Mouse (Mus musculus): ENCODE data around the gene Trp53rka.

DNA sequence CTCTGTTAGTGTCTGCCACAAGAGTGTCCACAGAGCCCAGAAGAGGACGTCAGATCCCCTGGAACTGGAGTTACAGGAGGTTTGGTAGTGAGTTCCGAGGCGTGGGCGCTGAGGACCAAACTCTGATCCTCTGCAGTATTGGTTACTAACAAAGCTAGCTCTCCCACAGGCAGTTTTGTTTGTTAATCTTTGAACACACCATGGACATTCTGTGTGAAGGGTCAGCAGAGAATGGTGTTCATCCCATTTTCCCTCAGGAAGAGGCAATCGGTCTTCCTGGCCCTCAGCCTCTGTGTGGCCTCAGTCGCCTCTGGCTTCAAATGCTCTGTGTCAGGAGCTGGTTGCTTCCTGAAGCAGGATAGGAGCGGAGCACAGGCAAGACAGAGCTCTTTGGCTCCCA is 17.7 kb downstream of the Trp53rka start:
- TF ChIP-seq CTCF (IDR thresholded peaks at IDR 0.05; ENCODE audit: borderline replicate concordance, insufficient read depth, low read depth, low read length) (no peak), POLR2A (IDR thresholded peaks at IDR 0.05; ENCODE audit: borderline replicate concordance, insufficient read depth, low read length) (no peak)
